Mouse (Mus musculus): ENCODE measurements at regions not wholly inside any gene's neighbourhood (a gene's known extent, or its start where the extent isn't known, plus 50 kb on each side); places are given as distances from the start of the nearest gene placed in this dataset.
"Not testable (repeated sequence)": the region's sequence is repeated elsewhere in the genome, so short reads cannot be mapped to it uniquely, and the experiment has no call there.

DNA sequence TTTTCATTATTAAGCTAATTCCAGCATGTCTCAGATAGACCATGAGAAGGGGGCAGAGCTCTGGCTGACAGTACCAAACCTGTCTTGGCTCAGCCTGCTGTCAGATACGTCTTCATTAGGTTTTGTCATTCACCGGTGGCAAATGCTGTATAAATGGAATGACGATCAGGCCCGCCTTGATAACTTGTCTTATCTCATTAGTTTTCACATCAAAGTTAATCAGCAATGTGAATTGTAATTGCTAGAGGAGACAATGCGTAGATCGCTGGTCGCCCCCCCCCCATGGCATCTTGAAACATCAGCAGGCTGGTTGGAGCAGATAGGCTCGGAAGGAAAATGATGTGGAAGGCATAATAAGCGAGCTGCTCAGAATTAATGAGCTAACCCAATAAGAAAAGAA, 132.5 kb upstream of the Kiz start:
- 57% methylated on average over 9 of the region's 9 CpGs for WGBS
- no peak overlapping the region for H3K9ac ChIP-seq (ENCODE audit: low read length)
- no peak overlapping the region for H3K4me2 ChIP-seq (replicated peaks; ENCODE audit: low read depth)
- no peak overlapping the region for H3K27ac ChIP-seq (replicated peaks)
- no peak for ATAC-seq (ENCODE audit: low FRiP score, low TSS enrichment)
- no peak overlapping the region for H3K4me3 ChIP-seq (ENCODE audit: low read depth, low read length)
- H3K36me3 ChIP-seq (ENCODE audit: control insufficient read depth, insufficient read depth, low read length): no peaks in the 10 kb centered on the region
- no peaks in the 10 kb centered on the region for H3K9me3 ChIP-seq (ENCODE audit: control insufficient read depth, low read length)
- no peaks in the 10 kb centered on the region for H3K4me1 ChIP-seq (replicated peaks; ENCODE audit: control insufficient read depth, insufficient read depth)
- TF ChIP-seq EP300 (optimal IDR thresholded peaks at IDR 0.05) (no peak), CTCF (IDR thresholded peaks at IDR 0.05; ENCODE audit: low read depth) (no peak)
- H3K27me3 ChIP-seq (ENCODE audit: control insufficient read depth, insufficient read depth, low read length): no peaks in the 10 kb centered on the region
- DNase-seq (ENCODE audit: low spot score): no peak

DNA sequence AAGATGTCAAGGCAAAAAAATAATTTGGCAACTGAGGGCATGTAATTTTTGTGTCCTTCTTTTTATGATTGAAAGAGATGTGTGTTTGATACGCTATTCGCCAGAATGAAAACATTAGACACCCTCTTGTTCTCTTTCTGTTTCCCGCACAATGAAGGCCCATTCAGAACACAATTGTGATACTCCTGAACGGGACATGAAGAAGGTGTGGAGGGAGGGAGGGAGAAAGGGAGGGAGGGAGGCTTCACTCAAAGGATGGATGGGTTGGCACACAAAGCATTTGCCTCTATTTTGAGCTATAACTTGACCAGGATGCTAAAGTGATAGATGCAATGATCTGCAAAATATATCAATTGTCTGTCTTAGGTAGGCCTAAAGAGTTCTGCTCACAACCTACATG, 132.0 kb upstream of the Kiz start:
- WGBS: 83% methylated on average over 4 of the region's 4 CpGs
- no peaks in the 10 kb centered on the region for H3K36me3 ChIP-seq (ENCODE audit: control insufficient read depth, insufficient read depth, low read length)
- no peak for DNase-seq (ENCODE audit: low spot score)
- ATAC-seq (ENCODE audit: low FRiP score, low TSS enrichment): no peak
- TF ChIP-seq EP300 (optimal IDR thresholded peaks at IDR 0.05) (no peak), CTCF (IDR thresholded peaks at IDR 0.05; ENCODE audit: low read depth) (no peak)
- H3K27me3 ChIP-seq (ENCODE audit: control insufficient read depth, insufficient read depth, low read length): no peaks in the 10 kb centered on the region
- H3K9ac ChIP-seq (ENCODE audit: low read length): no peak overlapping the region
- no peak overlapping the region for H3K4me2 ChIP-seq (replicated peaks; ENCODE audit: low read depth)
- H3K9me3 ChIP-seq (ENCODE audit: control insufficient read depth, low read length): no peaks in the 10 kb centered on the region
- no peaks in the 10 kb centered on the region for H3K4me1 ChIP-seq (replicated peaks; ENCODE audit: control insufficient read depth, insufficient read depth)
- H3K27ac ChIP-seq (replicated peaks): no peak overlapping the region
- H3K4me3 ChIP-seq (ENCODE audit: low read depth, low read length): no peak overlapping the region

DNA sequence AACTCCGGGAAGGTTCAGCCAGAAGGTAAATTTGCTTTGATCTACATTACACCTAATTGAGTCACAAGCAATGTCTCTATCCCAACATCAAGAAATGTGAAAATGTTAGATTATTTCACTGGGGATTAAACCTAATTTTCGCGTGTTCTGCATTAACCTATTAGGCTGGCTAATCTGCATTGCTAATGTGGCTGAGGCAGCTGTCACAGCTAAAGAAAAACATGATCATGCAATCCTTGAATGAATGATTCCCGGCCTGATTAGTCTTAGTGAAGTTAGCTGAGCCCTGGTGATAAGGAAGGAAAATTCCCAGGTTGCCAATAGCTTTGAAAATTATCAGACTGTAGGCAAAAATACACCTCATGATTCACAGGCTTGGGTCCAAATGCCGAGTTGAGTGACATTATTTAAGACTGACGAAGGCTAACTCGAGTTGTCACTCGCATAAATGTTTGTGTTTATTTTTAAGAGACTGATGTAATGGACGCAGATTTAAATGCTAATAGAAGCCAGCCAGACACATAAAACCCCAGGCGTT, 131.5 kb upstream of the Kiz start:
- TF ChIP-seq EP300 (optimal IDR thresholded peaks at IDR 0.05) (no peak), CTCF (IDR thresholded peaks at IDR 0.05; ENCODE audit: low read depth) (no peak)
- no peaks in the 10 kb centered on the region for H3K27me3 ChIP-seq (ENCODE audit: control insufficient read depth, insufficient read depth, low read length)
- DNase-seq (ENCODE audit: low spot score) (no peak), ATAC-seq (ENCODE audit: low FRiP score, low TSS enrichment) (no peak)
- no peak overlapping the region for H3K27ac ChIP-seq (replicated peaks)
- H3K9me3 ChIP-seq (ENCODE audit: control insufficient read depth, low read length): no peaks in the 10 kb centered on the region
- H3K36me3 ChIP-seq (ENCODE audit: control insufficient read depth, insufficient read depth, low read length): no peaks in the 10 kb centered on the region
- H3K4me3 ChIP-seq (ENCODE audit: low read depth, low read length): no peak overlapping the region
- H3K4me1 ChIP-seq (replicated peaks; ENCODE audit: control insufficient read depth, insufficient read depth): no peaks in the 10 kb centered on the region
- no peak overlapping the region for H3K9ac ChIP-seq (ENCODE audit: low read length)
- 58% methylated on average over 10 of the region's 10 CpGs for WGBS
- no peak overlapping the region for H3K4me2 ChIP-seq (replicated peaks; ENCODE audit: low read depth)

GRCm38 (mm10) chr2:146724924-146725555, 130.6 kb upstream of the Kiz start:
- DNase-seq (ENCODE audit: low spot score) (no peak), ATAC-seq (ENCODE audit: low FRiP score, low TSS enrichment) (no peak)
- Histone ChIP-seq H3K36me3 (ENCODE audit: control insufficient read depth, insufficient read depth, low read length) (no peaks in the 10 kb centered on the region), H3K9ac (ENCODE audit: low read length) (no peak overlapping the region), H3K9me3 (ENCODE audit: control insufficient read depth, low read length) (no peaks in the 10 kb centered on the region), H3K4me3 (ENCODE audit: low read depth, low read length) (no peak overlapping the region), H3K4me2 (replicated peaks; ENCODE audit: low read depth) (no peak overlapping the region), H3K27ac (replicated peaks) (no peak overlapping the region), H3K4me1 (replicated peaks; ENCODE audit: control insufficient read depth, insufficient read depth) (no peaks in the 10 kb centered on the region), H3K27me3 (ENCODE audit: control insufficient read depth, insufficient read depth, low read length) (no peaks in the 10 kb centered on the region)
- WGBS: 46% methylated on average over 9 of the region's 9 CpGs
- TF ChIP-seq CTCF (IDR thresholded peaks at IDR 0.05; ENCODE audit: low read depth) (no peak), EP300 (optimal IDR thresholded peaks at IDR 0.05) (no peak)

DNA sequence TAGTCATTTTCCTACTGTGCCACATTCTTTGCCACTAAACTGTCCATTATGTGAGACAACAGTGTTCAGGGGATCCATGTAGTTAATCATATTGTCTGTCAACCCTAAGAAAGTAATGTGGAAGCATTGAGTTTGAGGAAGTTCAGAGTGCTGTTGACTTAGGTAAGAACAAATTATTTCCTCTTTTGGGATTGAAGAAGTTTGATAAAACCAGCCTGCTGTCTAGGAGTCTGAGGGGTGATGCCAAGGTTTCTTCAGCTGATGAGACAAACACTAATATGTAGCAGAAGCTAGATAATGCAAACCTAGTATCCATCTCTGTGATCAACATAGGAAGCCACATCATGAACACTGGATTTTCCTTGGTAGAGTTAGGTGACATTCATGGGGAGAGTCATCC, 127.0 kb upstream of the Kiz start:
- DNase-seq (ENCODE audit: low spot score) (no peak), ATAC-seq (ENCODE audit: low FRiP score, low TSS enrichment) (no peak)
- TF ChIP-seq CTCF (IDR thresholded peaks at IDR 0.05; ENCODE audit: low read depth) (no peak), EP300 (optimal IDR thresholded peaks at IDR 0.05) (no peak)
- no peaks in the 10 kb centered on the region for H3K9me3 ChIP-seq (ENCODE audit: control insufficient read depth, low read length)
- no peaks in the 10 kb centered on the region for H3K27me3 ChIP-seq (ENCODE audit: control insufficient read depth, insufficient read depth, low read length)
- no peak overlapping the region for H3K27ac ChIP-seq (replicated peaks)
- H3K4me3 ChIP-seq (ENCODE audit: low read depth, low read length): no peak overlapping the region
- no peaks in the 10 kb centered on the region for H3K36me3 ChIP-seq (ENCODE audit: control insufficient read depth, insufficient read depth, low read length)
- H3K4me2 ChIP-seq (replicated peaks; ENCODE audit: low read depth): no peak overlapping the region
- H3K4me1 ChIP-seq (replicated peaks; ENCODE audit: control insufficient read depth, insufficient read depth): no peaks in the 10 kb centered on the region
- H3K9ac ChIP-seq (ENCODE audit: low read length): no peak overlapping the region

DNA sequence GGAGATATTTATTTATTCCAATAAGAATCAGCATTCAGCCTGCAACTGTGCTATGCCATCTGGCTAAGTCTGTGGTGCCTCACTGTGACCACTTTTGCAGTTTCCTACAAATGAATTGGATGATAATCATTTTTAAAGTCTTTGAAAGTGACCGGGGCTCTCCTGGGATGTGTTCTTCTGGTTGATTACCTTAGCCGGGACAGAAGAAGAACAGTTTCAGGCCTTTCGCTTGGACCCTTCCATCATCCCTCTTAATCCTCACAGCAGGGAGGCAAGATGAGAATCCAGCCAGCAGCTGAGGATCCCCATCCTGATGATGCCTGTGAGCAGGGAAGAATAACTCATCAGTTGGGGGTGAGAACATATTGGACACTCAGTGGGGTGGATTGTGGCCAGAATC, 124.6 kb upstream of the Kiz start:
- WGBS: 92% methylated on average over 3 of the region's 3 CpGs
- no peak overlapping the region for H3K9ac ChIP-seq (ENCODE audit: low read length)
- H3K36me3 ChIP-seq (ENCODE audit: control insufficient read depth, insufficient read depth, low read length): no peaks in the 10 kb centered on the region
- no peak overlapping the region for H3K4me2 ChIP-seq (replicated peaks; ENCODE audit: low read depth)
- H3K4me1 ChIP-seq (replicated peaks; ENCODE audit: control insufficient read depth, insufficient read depth): no peaks in the 10 kb centered on the region
- no peaks in the 10 kb centered on the region for H3K9me3 ChIP-seq (ENCODE audit: control insufficient read depth, low read length)
- no peak overlapping the region for H3K27ac ChIP-seq (replicated peaks)
- ATAC-seq (ENCODE audit: low FRiP score, low TSS enrichment) (no peak), DNase-seq (ENCODE audit: low spot score) (no peak)
- H3K4me3 ChIP-seq (ENCODE audit: low read depth, low read length): no peak overlapping the region
- TF ChIP-seq EP300 (optimal IDR thresholded peaks at IDR 0.05) (no peak), CTCF (IDR thresholded peaks at IDR 0.05; ENCODE audit: low read depth) (no peak)
- H3K27me3 ChIP-seq (ENCODE audit: control insufficient read depth, insufficient read depth, low read length): no peaks in the 10 kb centered on the region

GRCm38 (mm10) chr2:146732891-146733290, 122.8 kb upstream of the Kiz start:
- not testable (repeated sequence) for ATAC-seq (ENCODE audit: low FRiP score, low TSS enrichment); H3K4me3 ChIP-seq (ENCODE audit: low read depth, low read length); DNase-seq (ENCODE audit: low spot score); H3K27ac ChIP-seq (replicated peaks); H3K36me3 ChIP-seq (ENCODE audit: control insufficient read depth, insufficient read depth, low read length); H3K9me3 ChIP-seq (ENCODE audit: control insufficient read depth, low read length); H3K9ac ChIP-seq (ENCODE audit: low read length); H3K27me3 ChIP-seq (ENCODE audit: control insufficient read depth, insufficient read depth, low read length); H3K4me2 ChIP-seq (replicated peaks; ENCODE audit: low read depth); H3K4me1 ChIP-seq (replicated peaks; ENCODE audit: control insufficient read depth, insufficient read depth)
- WGBS: 90% methylated on average over 2 of the region's 2 CpGs
